Mouse (Mus musculus): Measurements from ENCODE around the gene Jazf1.

DNA sequence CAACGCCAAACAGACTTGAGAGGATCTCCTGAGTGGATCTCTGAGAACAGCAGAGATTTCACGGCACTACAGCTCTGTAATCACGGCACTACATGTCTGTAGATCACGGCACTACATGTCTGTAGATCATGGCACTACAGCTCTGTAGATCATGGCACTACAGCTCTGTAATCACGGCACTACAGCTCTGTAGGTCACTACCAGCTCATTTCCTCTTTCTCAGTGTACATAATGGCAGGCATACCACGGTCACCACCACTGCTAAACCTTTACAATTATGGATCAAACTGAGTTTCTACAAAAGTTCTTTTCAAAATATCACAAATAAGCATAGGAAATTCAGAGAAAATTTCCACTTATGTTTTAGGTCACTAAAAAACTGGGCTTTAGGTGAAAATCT, 147.7 kb downstream of the Jazf1 start:
- TF ChIP-seq GATA1 (IDR thresholded peaks at IDR 0.05; ENCODE audit: borderline replicate concordance, low read length), result no peak
- TF ChIP-seq FLI1 (IDR thresholded peaks at IDR 0.05; ENCODE audit: low read length), result no peak

Data from megakaryocyte, embryonic 14.5 days (primary cell).